Mouse (Mus musculus) heart, embryonic 14.5 days (tissue): ENCODE data around the gene Btg3. TPM values are rescaled to one million over a fixed set of nuclear protein-coding genes. Genes with fewer than 3 reads are reported as not detected.

Experiments used
- ATAC-seq: fragments of 200-750 bp; cut with Nextera tagmentation; 2 replicates; pipeline ENCODE4 v1.8.0; 2017; ENCODE audit warnings: low read depth, moderate TSS enrichment; ENCODE audit not compliant: insufficient number of reproducible peaks, insufficient read depth, low FRiP score
- H3K27ac ChIP-seq, 2 experiments: fragments of 200-500 bp in 1 of 2; fragments of 300-500 bp in 1 of 2; sonication (generic) in 1 of 2; replicated peaks in 1 of 2; 2 replicates each; pipeline ENCODE4 v1.5.1; 2012 to 2014; ENCODE audit warnings: low read depth in 2 of 2, low read length in 2 of 2, control low read depth in 1 of 2, mild to moderate bottlenecking in 1 of 2, mixed read lengths in 1 of 2; ENCODE audit not compliant: control insufficient read depth in 1 of 2, insufficient read depth in 1 of 2
- H3K27me3 ChIP-seq: fragments of 300-500 bp; sonication (generic); 2 replicates; pipeline ENCODE4 v1.6.1; 2014; ENCODE audit warnings: mild to moderate bottlenecking, low read length, control low read depth; ENCODE audit not compliant: control insufficient read depth, insufficient read depth
- H3K36me3 ChIP-seq: fragments of 300-500 bp; sonication (generic); 2 replicates; pipeline ENCODE4 v1.6.1; 2014; ENCODE audit warnings: mild to moderate bottlenecking, control low read depth, low read length, mixed read lengths; ENCODE audit not compliant: control insufficient read depth, insufficient read depth
- H3K4me1 ChIP-seq, 2 experiments: fragments of 200-500 bp in 1 of 2; fragments of 300-500 bp in 1 of 2; sonication (generic) in 1 of 2; 2 replicates each; pipeline ENCODE4 v1.6.1; 2012 to 2014; ENCODE audit warnings: low read length in 2 of 2, control low read depth in 1 of 2, mixed read lengths in 1 of 2; ENCODE audit not compliant: control insufficient read depth in 2 of 2, insufficient read depth in 2 of 2
- H3K4me2 ChIP-seq: fragments of 300-500 bp; sonication (generic); 2 replicates; pipeline ENCODE4 v1.6.1; 2014; ENCODE audit warnings: mild to moderate bottlenecking, low read length
- H3K4me3 ChIP-seq, 2 experiments: fragments of 200-500 bp in 1 of 2; fragments of 300-500 bp in 1 of 2; sonication (generic) in 1 of 2; 2 replicates each; pipeline ENCODE4 v1.5.1; 2012 to 2014; ENCODE audit warnings: low read length in 2 of 2, mild to moderate bottlenecking in 2 of 2, control low read depth in 1 of 2, low read depth in 1 of 2, moderate library complexity in 1 of 2; ENCODE audit not compliant: control insufficient read depth in 1 of 2, insufficient read depth in 1 of 2
- H3K9ac ChIP-seq: fragments of 300-500 bp; sonication (generic); 2 replicates; pipeline ENCODE4 v1.6.1; 2014; ENCODE audit warnings: mild to moderate bottlenecking, low read length
- H3K9me3 ChIP-seq: fragments of 300-500 bp; sonication (generic); 2 replicates; pipeline ENCODE4 v1.6.1; 2016; ENCODE audit warnings: low read length, control low read depth; ENCODE audit not compliant: control insufficient read depth
- WGBS: fragments of 180-500 bp; shearing (Covaris S2); extraction: QIAGEN DNeasy Blood & Tissue Kit; methylation state at CpG from one replicate; pipeline ENCODE4 v1.1.7; 2014; 5-methylcytosine and 5-hydroxymethylcytosine counted together
- polyA plus RNA-seq: library from polyadenylated mRNA; unstranded; fragments of >200 nt; fragmentation: Nextera tagmentation; extraction: Ambion mirVana; gene quantifications from 2 replicates; pipeline ENCODE4 v1.2.1, GENCODE M21; 2014

Gene Btg3
- polyA plus RNA-seq, 1 experiment from 2014 or later: 78.5 TPM

- H3K9me3 ChIP-seq: no peaks in the 10 kb centered on the region
- ATAC-seq: no peak
- no peak overlapping the region for H3K4me3 ChIP-seq
- H3K4me1 ChIP-seq: peaks cover 5 to 7% of the 10 kb centered on the region in 2 experiments
- no peak overlapping the region for H3K9ac ChIP-seq
- no peak overlapping the region for H3K4me2 ChIP-seq
- peaks cover 52% of the 10 kb centered on the region for H3K36me3 ChIP-seq
- H3K27me3 ChIP-seq: no peaks in the 10 kb centered on the region
- WGBS: 90% methylated on average over 7 of the region's 7 CpGs
- H3K27ac ChIP-seq: no peak overlapping the region
Observed at GRCm38 (mm10) chr16:78327562-78327961, 49.4 kb downstream of the Btg3 start.

DNA sequence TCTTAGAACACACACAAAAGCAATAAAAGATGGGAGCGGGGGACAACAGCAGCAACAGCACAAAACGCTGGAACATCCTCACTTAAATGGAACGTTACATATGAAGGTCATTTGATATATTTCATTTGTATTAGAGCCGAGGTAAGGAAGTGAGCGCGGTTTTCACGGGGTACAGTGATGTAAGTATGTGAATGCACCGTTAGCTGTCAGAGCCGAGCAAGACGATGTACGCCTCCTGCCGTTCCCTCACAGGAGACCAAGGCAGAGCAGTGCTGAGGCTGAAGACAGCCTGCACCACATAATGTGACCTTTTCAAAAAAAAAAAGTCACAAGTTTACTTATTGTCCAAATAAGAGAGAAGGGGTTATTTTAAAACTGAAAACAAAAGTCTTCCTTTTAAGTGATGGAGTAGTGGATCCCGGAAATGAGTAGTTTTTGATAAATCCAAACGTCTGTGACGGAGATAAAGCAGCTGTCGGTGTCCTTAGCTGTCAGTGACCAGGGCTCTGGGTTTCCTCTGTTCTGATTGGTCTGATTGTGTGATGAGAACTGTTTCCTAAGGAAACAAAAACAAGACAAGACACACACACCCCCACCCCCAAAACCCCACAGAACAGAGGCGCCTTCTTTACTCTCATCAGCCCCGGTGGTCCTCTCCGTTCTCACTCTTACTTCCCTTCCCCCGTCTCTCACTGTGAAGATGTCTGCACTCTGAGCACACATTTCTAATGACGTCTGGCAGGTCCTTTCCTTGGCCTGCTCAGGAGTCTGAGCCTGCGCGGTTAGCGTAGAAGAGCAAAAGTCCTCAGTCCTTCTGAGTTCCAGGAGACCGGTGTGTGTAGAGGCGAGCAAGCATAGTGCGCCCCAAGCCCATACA, 50.8 kb downstream of the Btg3 start:
- peak; percentile 45; the same call in 1 of the 2 replicates for ATAC-seq
- Histone ChIP-seq H3K4me1 (peaks cover 7 to 17% of the 10 kb centered on the region in 2 experiments), H3K27me3 (no peaks in the 10 kb centered on the region), H3K9me3 (no peaks in the 10 kb centered on the region), H3K27ac (no peak overlapping the region), H3K36me3 (peaks cover 42% of the 10 kb centered on the region), H3K4me3 (no peak overlapping the region), H3K9ac (no peak overlapping the region), H3K4me2 (peak overlapping the region; percentile 24)
- WGBS: 49% methylated on average over 27 of the region's 27 CpGs

DNA sequence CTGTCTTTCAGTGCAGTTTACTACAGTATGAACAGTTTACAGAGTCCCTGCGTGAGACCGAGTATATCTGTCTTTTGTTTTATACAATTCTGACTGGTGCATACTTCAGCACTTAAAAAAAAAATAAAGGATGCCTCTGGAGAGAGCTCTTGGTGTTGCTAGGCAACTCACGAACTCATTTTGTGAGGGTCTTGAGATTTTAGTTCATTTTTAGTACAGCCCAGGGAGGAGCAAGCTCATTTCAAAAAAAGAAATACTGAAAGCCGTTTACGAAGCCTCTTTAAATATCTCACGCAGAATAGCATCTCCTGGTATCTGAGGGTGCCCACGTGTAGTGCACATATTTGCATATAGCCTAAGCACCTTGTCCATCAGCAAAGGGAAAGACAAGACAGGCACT, 54.9 kb downstream of the Btg3 start:
- peak overlapping the region; percentile 12 to 20; a peak in 1 of 4 replicates for H3K27ac ChIP-seq
- H3K9ac ChIP-seq: no peak overlapping the region
- peaks cover 14 to 42% of the 10 kb centered on the region in 2 experiments for H3K4me1 ChIP-seq
- peak overlapping the region; percentile 36 for H3K4me2 ChIP-seq
- no peak for ATAC-seq
- no peaks in the 10 kb centered on the region for H3K9me3 ChIP-seq
- no peak overlapping the region for H3K4me3 ChIP-seq
- 15% methylated on average over 7 of the region's 7 CpGs for WGBS
- H3K36me3 ChIP-seq: peaks cover 13% of the 10 kb centered on the region; the same call in 1 of the 2 replicates
- H3K27me3 ChIP-seq: no peaks in the 10 kb centered on the region

- peaks cover 14 to 43% of the 10 kb centered on the region in 2 experiments for H3K4me1 ChIP-seq
- no peaks in the 10 kb centered on the region for H3K27me3 ChIP-seq
- H3K9me3 ChIP-seq: no peaks in the 10 kb centered on the region
- H3K4me3 ChIP-seq: no peak overlapping the region
- 0 out of 4 replicates have a peak overlapping the region, but pooled peaks of 1 of the 2 experiments have one; percentile 20 for H3K27ac ChIP-seq
- H3K4me2 ChIP-seq: peak overlapping the region; percentile 36
- no peak overlapping the region for H3K9ac ChIP-seq
- WGBS: 14% methylated on average over 7 of the region's 7 CpGs
- no peak for ATAC-seq
- peaks cover 7% of the 10 kb centered on the region; the same call in 1 of the 2 replicates for H3K36me3 ChIP-seq
Observed at GRCm38 (mm10) chr16:78321559-78321958, 55.4 kb downstream of the Btg3 start.

GRCm38 (mm10) chr16:78319711-78320110, 57.3 kb downstream of the Btg3 start:
- H3K4me1 ChIP-seq: peaks cover 14 to 50% of the 10 kb centered on the region in 2 experiments

DNA sequence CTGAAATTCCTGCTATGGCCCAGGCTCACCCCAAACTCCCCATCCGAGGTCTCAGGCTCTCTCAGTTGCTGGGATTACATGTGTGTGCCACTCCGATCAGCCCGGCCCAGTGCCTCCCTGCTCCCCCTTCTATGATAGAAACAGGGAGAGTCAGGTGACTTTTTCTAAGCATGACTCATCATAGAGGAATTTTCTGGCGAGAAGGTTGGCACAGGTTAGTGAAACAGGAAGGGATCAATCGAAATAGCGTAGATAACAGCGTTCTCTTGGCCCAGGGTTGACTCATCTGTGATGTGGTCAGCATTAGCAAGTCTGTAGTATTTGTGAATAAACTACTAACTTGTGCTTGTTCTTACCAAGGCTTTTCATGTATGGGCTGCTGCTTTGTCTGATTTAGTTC, 59.0 kb downstream of the Btg3 start:
- Histone ChIP-seq H3K9ac (peak overlapping the region; percentile 62), H3K9me3 (no peaks in the 10 kb centered on the region), H3K27ac (peak overlapping the region in 1 of 2 experiments; percentile 61; a peak in 3 of 4 replicates), H3K4me3 (no peak overlapping the region), H3K27me3 (no peaks in the 10 kb centered on the region), H3K4me1 (peaks cover 19 to 67% of the 10 kb centered on the region in 2 experiments), H3K36me3 (no peaks in the 10 kb centered on the region), H3K4me2 (peak overlapping the region; percentile 27)
- peak; percentile 40; the same call in 1 of the 2 replicates for ATAC-seq
- WGBS: 8% methylated on average over 7 of the region's 7 CpGs

More at GRCm38 (mm10) chr16:78319711-78320110, 57.3 kb downstream of the Btg3 start:
- H3K4me2 ChIP-seq: no peak overlapping the region
- no peaks in the 10 kb centered on the region for H3K36me3 ChIP-seq
- 82% methylated on average over 7 of the region's 7 CpGs for WGBS
- H3K9me3 ChIP-seq: no peaks in the 10 kb centered on the region
- no peak for ATAC-seq
- no peaks in the 10 kb centered on the region for H3K27me3 ChIP-seq
- H3K27ac ChIP-seq: no peak overlapping the region
- no peak overlapping the region for H3K9ac ChIP-seq
- no peak overlapping the region for H3K4me3 ChIP-seq

DNA sequence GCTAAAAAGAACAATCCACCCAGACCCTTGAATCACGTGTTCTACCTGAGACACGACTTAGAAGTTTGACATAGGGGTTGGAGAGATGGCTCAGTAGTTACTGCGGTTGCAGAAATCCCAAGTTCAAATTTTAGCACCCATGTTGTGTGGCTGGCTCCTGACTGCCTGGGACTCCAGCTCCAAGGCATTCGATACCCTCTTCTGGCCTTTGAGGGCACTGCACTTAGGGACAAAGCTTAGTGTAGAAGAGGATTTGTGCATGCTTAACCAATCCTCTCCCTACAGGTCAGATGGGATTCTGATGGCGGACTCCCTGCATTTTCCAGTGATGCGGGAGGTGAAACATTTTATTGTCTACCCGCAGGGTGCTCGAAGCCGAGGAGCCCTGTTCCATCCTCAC, 60.1 kb downstream of the Btg3 start:
- no peak overlapping the region for H3K4me3 ChIP-seq
- H3K27ac ChIP-seq: no peak overlapping the region; a peak in 1 of 4 replicates
- peaks cover 17 to 67% of the 10 kb centered on the region in 2 experiments for H3K4me1 ChIP-seq
- H3K9ac ChIP-seq: peak overlapping the region; percentile 13; the same call in 1 of the 2 replicates
- H3K27me3 ChIP-seq: no peaks in the 10 kb centered on the region
- no peaks in the 10 kb centered on the region for H3K9me3 ChIP-seq
- ATAC-seq: no peak
- no peaks in the 10 kb centered on the region for H3K36me3 ChIP-seq
- 76% methylated on average over 9 of the region's 9 CpGs for WGBS
- no peak overlapping the region for H3K4me2 ChIP-seq
